Mouse (Mus musculus) lung, embryonic 16.5 days (tissue): ENCODE measurements around the gene Zfp410. TPM values are rescaled to one million over a fixed set of nuclear protein-coding genes. Genes with fewer than 3 reads are reported as not detected.
A peak's percentile ranks its signal among the peaks of the same experiment; 100 is the strongest.
"Not testable (repeated sequence)": the region's sequence is repeated elsewhere in the genome, so short reads cannot be mapped to it uniquely, and the experiment has no call there.

ENCODE experiments used
- ATAC-seq: fragments of 200-750 bp; cut with Nextera tagmentation; 2 replicates; pipeline ENCODE4 v1.8.0; 2017; ENCODE audit warnings: low read depth, mild to moderate bottlenecking, moderate library complexity
- H3K27ac ChIP-seq: fragments of 300-500 bp; sonication (generic); 2 replicates; pipeline ENCODE4 v1.5.1; 2014; ENCODE audit warnings: mild to moderate bottlenecking, control low read depth, low read length
- H3K27me3 ChIP-seq: fragments of 300-500 bp; sonication (generic); 2 replicates; pipeline ENCODE4 v1.6.1; 2014; ENCODE audit warnings: low read depth, low read length, mixed read lengths; ENCODE audit not compliant: control insufficient read depth, insufficient read depth
- H3K36me3 ChIP-seq: fragments of 300-500 bp; sonication (generic); 2 replicates; pipeline ENCODE4 v1.6.1; 2014; ENCODE audit warnings: low read length; ENCODE audit not compliant: control insufficient read depth, insufficient read depth
- H3K4me1 ChIP-seq: fragments of 300-500 bp; sonication (generic); replicated peaks from 2 replicates; pipeline ENCODE4 v1.6.1; 2014; ENCODE audit warnings: low read length, mixed read lengths; ENCODE audit not compliant: control insufficient read depth, insufficient read depth
- H3K4me2 ChIP-seq: fragments of 300-500 bp; sonication (generic); 2 replicates; pipeline ENCODE4 v1.6.1; 2014; ENCODE audit warnings: low read depth, low read length, control low read depth
- H3K4me3 ChIP-seq: fragments of 300-500 bp; sonication (generic); 2 replicates; pipeline ENCODE4 v1.5.1; 2014; ENCODE audit warnings: mild to moderate bottlenecking, low read length, control low read depth
- H3K9ac ChIP-seq: fragments of 300-500 bp; sonication (generic); 2 replicates; pipeline ENCODE4 v1.6.1; 2014; ENCODE audit warnings: low read length, control low read depth
- H3K9me3 ChIP-seq: fragments of 300-500 bp; sonication (generic); 2 replicates; pipeline ENCODE4 v1.6.1; 2016; ENCODE audit warnings: low read length; ENCODE audit not compliant: control insufficient read depth
- WGBS: fragments of 180-500 bp; shearing (Covaris S2); extraction: QIAGEN DNeasy Blood & Tissue Kit; methylation state at CpG from one replicate; pipeline ENCODE4 v1.1.7; 2014; 5-methylcytosine and 5-hydroxymethylcytosine counted together
- polyA plus RNA-seq: library from polyadenylated mRNA; unstranded; fragments of >200 nt; fragmentation: Nextera tagmentation; extraction: Ambion mirVana; gene quantifications from 2 replicates; pipeline ENCODE4 v1.2.1, GENCODE M21; 2015

Gene Zfp410
- polyA plus RNA-seq, 1 experiment from 2014 or later = 75.8 TPM

GRCm38 (mm10) chr12:84327111-84327512, 10.5 kb downstream of the Zfp410 start:
- Histone ChIP-seq H3K27me3 (no peaks in the 10 kb centered on the region), H3K9ac (no peak overlapping the region), H3K9me3 (no peaks in the 10 kb centered on the region), H3K4me2 (no peak overlapping the region), H3K36me3 (peaks cover 29% of the 10 kb centered on the region), H3K27ac (no peak overlapping the region), H3K4me3 (no peak overlapping the region), H3K4me1 (no peaks in the 10 kb centered on the region)
- peak; percentile 71 for ATAC-seq
- 53% methylated on average over 4 of the region's 4 CpGs for WGBS

GRCm38 (mm10) chr12:84336963-84337625, 20.4 kb downstream of the Zfp410 start:
- Histone ChIP-seq H3K4me3 (no peak overlapping the region), H3K27me3 (no peaks in the 10 kb centered on the region), H3K4me1 (no peaks in the 10 kb centered on the region), H3K4me2 (no peak overlapping the region), H3K36me3 (peaks cover 49% of the 10 kb centered on the region), H3K9ac (no peak overlapping the region), H3K27ac (no peak overlapping the region), H3K9me3 (no peaks in the 10 kb centered on the region)
- no peak for ATAC-seq
- WGBS = 88% methylated on average over 11 of the region's 11 CpGs

- Histone ChIP-seq H3K4me2 (no peak overlapping the region), H3K4me1 (no peaks in the 10 kb centered on the region), H3K4me3 (no peak overlapping the region), H3K36me3 (peaks cover 22% of the 10 kb centered on the region), H3K27me3 (no peaks in the 10 kb centered on the region), H3K27ac (no peak overlapping the region), H3K9ac (no peak overlapping the region), H3K9me3 (no peaks in the 10 kb centered on the region)
- 46% methylated on average over 2 of the region's 2 CpGs for WGBS
- peak; percentile 23; the same call in 1 of the 2 replicates for ATAC-seq
These were observed 30.5 kb downstream of the Zfp410 start for GRCm38 (mm10) chr12:84347192-84347591.

GRCm38 (mm10) chr12:84358699-84359098, 42.0 kb downstream of the Zfp410 start:
- H3K4me1 ChIP-seq = peaks cover 10% of the 10 kb centered on the region
- H3K36me3 ChIP-seq, H3K4me3 ChIP-seq, H3K9me3 ChIP-seq, H3K27me3 ChIP-seq, ATAC-seq, H3K27ac ChIP-seq, H3K9ac ChIP-seq, H3K4me2 ChIP-seq: not testable (repeated sequence)
- WGBS = 75% methylated on average over 2 of the region's 2 CpGs

- WGBS = under 1% methylated on average over 51 of the region's 51 CpGs
- peak within 1 kb of the TSS; percentile 83 for H3K4me2 ChIP-seq
- ATAC-seq = peak; percentile 99
- peaks cover 10% of the 10 kb centered on the region for H3K4me1 ChIP-seq
- H3K9me3 ChIP-seq = no peaks in the 10 kb centered on the region
- H3K36me3 ChIP-seq = no peaks in the 10 kb centered on the region
- peak within 1 kb of the TSS; percentile 100 for H3K4me3 ChIP-seq
- no peaks in the 10 kb centered on the region for H3K27me3 ChIP-seq
- H3K27ac ChIP-seq = peak within 1 kb of the TSS; percentile 61
- H3K9ac ChIP-seq = peak within 1 kb of the TSS; percentile 96
These were observed 45.2 kb downstream of the Zfp410 start, which contains the start of the genes Coq6 and Fam161b for GRCm38 (mm10) chr12:84361555-84362489. Coq6 (plus strand) TSS chr12:84361657. Fam161b (minus strand) TSS chr12:84361833.

- Histone ChIP-seq H3K4me2 (peak overlapping the region; percentile 83), H3K36me3 (peaks cover 6% of the 10 kb centered on the region), H3K4me1 (peaks cover 10% of the 10 kb centered on the region), H3K27me3 (no peaks in the 10 kb centered on the region), H3K4me3 (peak overlapping the region; percentile 100), H3K9ac (no peak overlapping the region), H3K27ac (no peak overlapping the region), H3K9me3 (no peaks in the 10 kb centered on the region)
- no peak for ATAC-seq
- WGBS = 23% methylated on average over 2 of the region's 2 CpGs
These were observed 46.2 kb downstream of the Zfp410 start for GRCm38 (mm10) chr12:84362872-84363271.

GRCm38 (mm10) chr12:84364291-84364690, 47.6 kb downstream of the Zfp410 start:
- H3K4me3 ChIP-seq = no peak overlapping the region
- peaks cover 10% of the 10 kb centered on the region for H3K4me1 ChIP-seq
- H3K27me3 ChIP-seq = no peaks in the 10 kb centered on the region
- 70% methylated on average over 9 of the region's 9 CpGs for WGBS
- no peak overlapping the region for H3K9ac ChIP-seq
- no peak overlapping the region for H3K4me2 ChIP-seq
- no peaks in the 10 kb centered on the region for H3K9me3 ChIP-seq
- peaks cover 17% of the 10 kb centered on the region for H3K36me3 ChIP-seq
- ATAC-seq = no peak
- H3K27ac ChIP-seq = no peak overlapping the region

GRCm38 (mm10) chr12:84365137-84365536, 48.5 kb downstream of the Zfp410 start:
- no peaks in the 10 kb centered on the region for H3K27me3 ChIP-seq
- no peak overlapping the region for H3K4me2 ChIP-seq
- H3K4me1 ChIP-seq = peaks cover 10% of the 10 kb centered on the region
- no peak overlapping the region for H3K9ac ChIP-seq
- H3K36me3 ChIP-seq = peaks cover 20% of the 10 kb centered on the region
- no peaks in the 10 kb centered on the region for H3K9me3 ChIP-seq
- WGBS = 91% methylated on average over 6 of the region's 6 CpGs
- no peak overlapping the region for H3K27ac ChIP-seq
- no peak overlapping the region for H3K4me3 ChIP-seq
- no peak for ATAC-seq

- ATAC-seq = 0 out of 2 replicates have a peak, but pooled peaks have one; percentile 17
- peaks cover 7% of the 10 kb centered on the region for H3K4me1 ChIP-seq
- H3K9me3 ChIP-seq = no peaks in the 10 kb centered on the region
- no peak overlapping the region for H3K9ac ChIP-seq
- H3K4me3 ChIP-seq = no peak overlapping the region
- no peaks in the 10 kb centered on the region for H3K27me3 ChIP-seq
- H3K4me2 ChIP-seq = no peak overlapping the region
- WGBS = 63% methylated on average over 9 of the region's 9 CpGs
- peaks cover 31% of the 10 kb centered on the region for H3K36me3 ChIP-seq
- no peak overlapping the region for H3K27ac ChIP-seq
These were observed 50.3 kb downstream of the Zfp410 start for GRCm38 (mm10) chr12:84366971-84367370.
